Mouse (Mus musculus) kidney, adult 8-10 months (tissue): Measurements from ENCODE around the gene Eif4e2.

ENCODE experiments used
- DNase-seq, 2 experiments: peaks; one replicate each; pipeline ENCODE4 v3.0.0; 2022

Eif4e2 gene

DNA sequence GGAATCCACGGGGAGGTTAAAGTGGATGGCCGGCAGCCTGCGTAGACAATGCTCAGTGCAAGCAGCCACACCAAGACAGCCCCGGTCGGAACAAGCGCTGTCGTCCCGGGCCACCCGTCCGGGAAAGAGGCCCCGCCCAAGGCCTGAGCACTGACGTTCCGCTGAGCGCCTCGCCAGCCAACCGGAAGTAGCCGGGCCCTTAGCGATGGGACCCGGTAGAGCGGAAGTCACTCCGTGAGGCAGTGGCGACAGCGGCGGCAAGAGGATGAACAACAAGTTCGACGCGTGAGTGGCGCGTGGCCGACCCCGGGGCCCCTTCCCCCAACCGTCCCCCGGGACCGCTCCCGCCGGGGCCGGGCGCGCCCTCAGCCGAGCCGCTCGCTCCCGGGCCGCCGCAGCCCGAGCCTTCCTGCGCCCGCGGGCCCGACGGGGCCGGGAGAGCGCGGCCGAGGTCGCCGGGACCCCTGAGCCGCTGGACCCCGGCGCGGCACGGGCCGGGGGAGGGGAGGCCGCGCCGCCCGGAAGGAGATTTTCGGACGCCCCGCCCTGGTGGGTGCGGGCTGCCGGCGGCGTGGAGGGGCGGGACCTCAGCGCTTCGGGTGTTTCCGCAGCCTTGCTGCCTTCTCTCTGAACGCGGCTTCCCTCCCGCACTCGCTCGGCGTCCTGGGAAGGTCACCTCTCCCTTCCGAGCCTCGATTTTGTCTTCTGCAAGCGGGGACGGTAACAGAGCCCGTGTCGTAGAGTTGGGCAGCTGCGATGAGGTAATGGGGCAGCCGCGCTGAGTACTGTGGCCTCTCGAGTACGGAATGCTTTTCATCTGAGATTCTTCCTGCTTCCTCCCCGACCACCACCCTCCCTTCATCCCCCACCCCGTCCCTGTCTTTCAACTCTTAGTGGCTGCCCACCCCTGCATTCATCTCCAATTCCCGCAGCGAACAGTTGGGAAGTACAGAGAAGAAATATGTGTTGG is at the start of gene Eif4e2:
Gene Eif4e2 (plus strand): TSS at position 180 of the 970 bp plus-strand sequence.
- peak; percentile 92 to 94 for DNase-seq

DNA sequence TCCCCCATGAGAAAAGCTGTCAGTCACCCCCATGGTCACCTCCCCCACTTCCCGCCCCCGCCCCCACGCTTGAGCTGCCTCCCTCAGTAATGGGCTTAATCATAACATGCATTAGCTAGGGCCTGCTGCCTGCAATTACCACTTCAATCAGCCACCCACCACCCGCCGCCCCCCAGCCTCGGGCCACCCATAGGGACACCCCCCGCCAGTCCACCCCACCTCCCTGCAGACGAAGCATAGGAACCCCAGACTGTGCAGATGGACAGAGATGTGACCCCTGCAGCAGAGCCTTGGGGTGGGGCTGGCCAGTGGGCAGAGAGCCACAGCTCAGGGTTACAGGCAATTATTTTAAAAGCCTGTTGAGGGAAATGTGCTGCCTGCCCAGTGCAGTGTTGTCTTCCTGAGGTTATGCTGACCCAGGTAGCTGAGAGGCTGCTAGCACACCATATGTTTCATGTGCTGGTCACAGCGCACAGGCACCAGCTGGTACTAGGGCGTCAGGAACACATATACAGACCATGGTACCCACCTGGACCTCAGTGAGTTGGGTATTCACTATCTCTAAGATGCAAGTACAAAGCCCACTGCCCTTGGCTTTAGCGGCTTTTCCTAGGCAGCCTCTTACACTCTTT is 49.4 kb upstream of the Eif4e2 start:
- DNase-seq: no peak

DNA sequence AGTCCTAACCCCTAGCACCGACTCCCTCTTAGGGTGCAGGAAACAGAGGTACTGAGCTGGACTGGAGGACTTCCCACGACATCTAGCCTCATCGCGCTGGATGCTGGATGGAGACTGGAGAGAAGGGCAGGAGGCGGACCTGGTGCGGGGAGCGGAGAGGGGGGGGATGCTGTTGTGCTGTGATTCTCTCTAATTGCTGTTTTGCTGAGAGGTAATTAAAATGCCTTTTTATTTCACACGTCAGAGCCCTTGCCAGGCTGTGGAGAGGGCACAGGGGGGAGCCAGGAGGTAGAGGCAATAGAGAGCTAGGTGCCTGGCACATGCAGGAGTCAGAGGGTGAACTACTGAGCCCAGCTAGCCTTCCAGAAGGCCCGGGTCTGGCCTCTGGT is 48.9 kb upstream of the Eif4e2 start:
- DNase-seq: no peak

DNA sequence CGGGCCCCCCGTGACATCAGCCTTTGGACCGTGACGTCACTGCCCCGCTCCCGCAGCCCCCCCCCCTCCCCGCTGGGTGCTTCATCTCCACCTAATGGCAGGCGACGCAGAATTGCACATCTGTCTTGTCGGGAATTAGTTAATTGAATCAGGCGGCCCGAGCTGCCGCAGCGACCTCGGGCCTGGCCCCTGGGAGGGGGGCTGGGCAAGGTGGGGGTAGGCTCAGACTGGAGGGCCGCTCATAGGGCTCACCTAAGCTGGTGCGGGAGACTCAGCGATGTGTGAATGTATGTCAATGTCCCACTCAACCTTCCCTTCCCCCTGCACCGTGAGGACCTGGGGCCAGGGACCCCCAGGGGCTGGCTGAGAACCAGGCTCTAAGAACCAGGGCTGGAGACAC is 43.3 kb upstream of the Eif4e2 start:
- no peak for DNase-seq

DNA sequence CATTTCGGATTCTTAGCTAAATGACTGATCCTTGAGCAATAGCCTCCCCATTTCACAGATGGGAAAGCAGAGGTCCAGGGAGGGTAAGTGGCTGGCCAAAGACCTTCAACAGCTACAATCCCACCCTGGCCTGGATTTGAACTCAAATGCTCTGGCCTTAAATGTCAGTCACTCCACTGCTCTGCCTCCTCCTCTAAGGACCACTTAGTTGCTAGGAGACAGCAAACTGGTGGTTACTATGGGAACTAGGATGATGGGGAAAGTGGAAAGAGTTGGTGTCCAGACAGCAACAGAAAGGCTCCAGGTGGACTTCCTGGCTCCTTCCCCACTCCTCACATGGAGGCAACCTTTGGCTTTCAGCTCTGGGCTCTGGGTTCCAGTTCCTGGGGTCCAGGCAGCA is 42.4 kb upstream of the Eif4e2 start:
- DNase-seq: no peak

DNA sequence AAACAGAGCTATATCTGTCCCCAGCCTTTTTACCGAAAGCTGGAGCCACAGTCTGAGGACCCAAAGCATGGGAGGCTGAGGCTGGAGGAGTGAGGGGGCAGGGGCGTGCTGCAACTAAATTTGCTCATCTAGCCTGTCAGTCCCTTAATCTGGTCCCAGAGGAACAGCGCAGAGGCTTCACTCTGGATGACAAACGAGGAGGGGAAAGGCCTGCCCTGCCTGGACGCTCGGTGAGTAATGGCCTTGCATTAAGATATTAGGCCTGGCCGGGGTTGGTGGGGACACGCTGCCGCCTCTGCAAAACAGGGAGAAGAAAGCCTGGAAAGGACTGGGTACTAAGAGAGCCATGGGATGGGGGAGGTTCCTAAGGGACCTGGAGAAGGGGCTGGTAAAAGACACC is 41.4 kb upstream of the Eif4e2 start:
- DNase-seq: no peak

DNA sequence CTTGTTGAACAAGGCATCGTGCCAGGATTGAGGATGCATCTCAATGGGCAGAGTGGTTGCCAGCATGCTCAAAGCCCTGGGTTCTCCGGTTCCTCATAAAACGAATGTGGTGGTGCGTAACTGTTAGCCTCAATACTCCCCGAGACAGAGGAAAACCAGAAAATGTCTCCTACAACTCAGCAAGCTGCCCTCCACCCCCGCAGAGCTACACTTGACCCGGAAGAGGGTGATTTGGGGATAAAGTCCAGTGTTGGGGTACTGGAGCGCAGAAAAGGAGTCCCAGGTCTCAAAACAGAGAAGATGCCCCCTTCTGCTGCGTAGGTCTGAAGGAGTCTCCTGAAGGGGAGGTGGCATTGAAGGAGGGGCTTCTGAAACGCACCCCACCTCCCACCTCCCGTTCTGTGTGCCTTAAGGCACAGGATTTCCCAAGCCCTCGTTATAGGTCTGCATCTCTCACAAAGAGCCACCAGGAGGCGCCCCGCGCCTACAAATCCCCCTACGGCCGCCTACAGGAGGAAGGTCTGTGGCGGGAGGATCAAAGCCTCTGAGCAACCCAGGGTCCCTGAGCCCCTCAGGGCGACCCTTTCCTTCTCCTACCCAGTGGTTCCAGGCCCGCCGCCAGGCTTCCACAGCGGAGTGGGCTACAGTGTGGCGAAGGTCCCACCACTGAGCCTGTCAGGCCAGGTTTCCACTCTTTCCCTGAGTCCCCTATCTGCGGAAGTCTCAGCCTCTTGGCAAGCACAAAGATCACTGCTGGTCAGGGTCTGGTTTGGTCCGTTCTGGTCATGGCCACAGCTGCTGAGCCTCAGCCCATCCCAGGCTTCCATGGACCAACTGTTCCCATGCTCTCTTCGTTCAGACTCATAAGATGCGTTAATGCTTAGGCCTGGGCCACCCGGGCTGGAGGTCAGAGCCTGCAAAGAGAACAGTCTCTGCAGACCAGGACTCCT is 39.4 kb upstream of the Eif4e2 start:
- DNase-seq: peak; percentile 59 to 72

DNA sequence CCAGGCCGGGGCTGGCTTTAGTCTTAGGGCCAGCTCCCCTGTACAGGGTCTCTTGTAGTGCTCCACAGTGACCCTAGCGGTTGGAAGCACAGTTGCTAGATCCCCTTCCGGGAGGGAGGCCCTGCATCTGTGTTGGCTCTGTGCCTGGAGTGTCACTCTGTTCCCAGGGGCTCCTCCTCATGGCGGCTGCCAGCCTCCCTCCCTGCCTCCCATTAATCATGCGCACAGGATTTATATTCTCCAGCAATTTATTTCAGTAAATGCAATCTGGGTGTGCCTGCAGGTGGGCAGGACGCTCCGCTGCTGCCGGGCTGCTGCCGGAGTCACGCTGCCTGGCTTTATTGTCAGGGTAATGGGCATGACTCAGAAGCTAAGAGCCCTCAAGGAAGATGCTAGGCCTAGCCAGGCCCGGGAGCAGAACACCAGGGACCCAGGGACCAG is 37.8 kb upstream of the Eif4e2 start:
- no peak for DNase-seq

DNA sequence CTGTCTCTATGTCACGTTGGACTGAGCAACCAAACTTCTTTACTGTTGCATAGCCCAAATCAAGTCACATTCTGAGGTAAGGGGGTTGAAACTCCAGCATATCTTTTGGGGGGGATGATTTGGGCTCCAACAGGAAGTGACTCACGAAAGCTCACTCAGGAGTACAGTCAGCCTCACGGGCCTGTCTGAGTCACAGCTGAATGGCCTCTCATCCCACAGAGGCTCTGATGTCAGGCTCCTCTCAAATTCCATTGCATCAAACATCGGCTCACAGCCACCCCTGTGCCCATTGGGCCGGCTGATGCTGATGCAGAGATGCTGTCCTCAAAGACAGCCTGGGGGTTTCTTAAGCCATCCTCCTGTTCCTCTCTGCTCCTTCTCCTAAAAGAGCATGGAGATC is 32.8 kb upstream of the Eif4e2 start:
- DNase-seq: no peak

DNA sequence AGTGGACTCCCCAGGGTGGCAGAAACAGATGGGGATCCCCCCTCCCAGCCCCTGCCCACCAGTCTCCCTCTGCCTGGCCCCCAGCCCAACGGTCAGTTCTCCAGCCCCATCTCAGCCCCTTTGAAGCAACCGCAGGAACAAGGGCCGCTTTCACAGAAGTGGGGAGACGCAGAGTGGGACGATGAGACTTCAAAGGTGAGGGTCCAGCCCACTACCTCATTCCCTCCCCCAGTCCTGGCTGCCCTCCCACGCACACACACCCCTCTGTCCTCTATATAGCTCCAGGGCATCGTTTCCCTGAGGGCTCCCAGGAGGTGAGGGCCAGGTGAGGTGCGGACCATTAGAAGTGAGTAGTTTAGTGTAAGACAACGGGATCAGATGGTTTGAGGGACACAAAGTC is 30.7 kb upstream of the Eif4e2 start, which contains the start of gene Prss56:
Gene Prss56 (plus strand): TSS at position 301 of the 400 bp plus-strand sequence.
- no peak for DNase-seq

DNA sequence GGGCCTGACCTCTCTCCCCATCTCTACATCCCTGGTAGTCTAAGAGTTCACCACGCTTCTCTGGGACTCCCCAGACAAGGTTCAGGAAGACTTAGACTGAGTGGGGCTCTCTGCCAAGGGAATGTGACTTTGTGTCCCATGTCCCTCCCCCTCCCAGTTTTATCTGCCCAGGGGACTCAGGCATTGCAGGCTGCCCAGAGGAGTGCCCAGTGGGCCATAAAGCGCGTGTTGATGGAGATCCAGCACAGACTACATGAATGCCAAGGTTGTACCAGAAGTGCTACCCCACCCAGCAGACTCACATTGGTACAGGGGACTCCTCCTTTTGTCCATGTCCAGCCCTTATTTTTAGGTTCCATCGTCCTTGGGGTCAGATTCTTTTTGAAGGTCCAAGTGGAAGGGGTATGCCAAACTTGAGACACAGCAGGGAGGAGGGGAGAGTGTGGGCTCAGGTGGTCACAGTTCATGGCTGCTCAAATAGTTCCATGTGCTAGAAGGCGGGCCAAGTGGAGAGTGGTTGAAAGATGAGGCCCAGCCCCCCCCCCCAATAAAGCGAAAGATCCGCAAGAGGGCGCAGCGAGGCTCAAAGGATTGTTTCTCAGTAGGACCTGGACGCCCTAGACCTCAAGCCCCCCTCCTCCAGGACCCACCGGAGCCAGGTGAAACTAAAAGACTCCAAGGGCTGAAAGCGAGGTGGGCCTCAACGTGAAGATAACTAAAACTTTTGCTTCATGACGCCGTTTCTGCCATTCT is 29.5 kb upstream of the Eif4e2 start:
- no peak for DNase-seq

DNA sequence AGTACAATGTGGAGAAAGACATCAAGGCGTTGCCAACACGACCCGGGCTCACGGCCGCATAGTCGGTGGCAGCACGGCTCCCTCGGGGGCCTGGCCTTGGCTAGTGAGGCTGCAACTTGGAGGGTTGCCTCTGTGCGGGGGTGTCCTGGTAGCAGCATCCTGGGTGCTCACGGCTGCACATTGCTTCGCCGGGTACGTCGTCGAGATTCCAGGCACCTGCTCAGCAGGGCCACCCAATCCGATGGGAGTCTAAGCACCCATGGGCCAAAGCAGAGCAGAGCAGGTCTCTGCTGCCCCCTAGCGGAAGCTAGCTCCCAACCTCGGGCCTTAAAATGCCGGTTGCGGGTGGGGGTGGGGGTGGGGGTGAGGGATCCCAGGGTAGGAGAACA is 29.0 kb upstream of the Eif4e2 start:
- peak; percentile 49 to 76 for DNase-seq

DNA sequence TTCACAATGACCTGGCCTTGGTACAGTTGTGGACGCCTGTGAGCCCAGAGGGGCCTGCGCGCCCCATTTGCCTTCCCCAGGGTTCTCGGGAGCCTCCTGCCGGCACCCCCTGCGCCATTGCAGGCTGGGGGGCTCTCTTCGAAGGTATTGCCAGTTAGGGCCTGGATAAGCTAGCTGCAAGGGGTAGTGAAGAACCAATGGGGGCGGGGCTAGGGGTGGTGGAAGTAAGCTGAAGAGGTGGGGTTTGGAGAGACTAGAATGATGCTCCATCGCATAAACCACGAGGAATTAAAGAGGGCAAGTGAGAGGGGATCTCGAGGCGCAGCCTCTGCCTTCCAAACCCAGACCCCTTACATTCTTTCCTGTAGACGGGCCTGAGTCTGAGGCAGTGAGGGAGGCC is 28.2 kb upstream of the Eif4e2 start:
- no peak for DNase-seq

DNA sequence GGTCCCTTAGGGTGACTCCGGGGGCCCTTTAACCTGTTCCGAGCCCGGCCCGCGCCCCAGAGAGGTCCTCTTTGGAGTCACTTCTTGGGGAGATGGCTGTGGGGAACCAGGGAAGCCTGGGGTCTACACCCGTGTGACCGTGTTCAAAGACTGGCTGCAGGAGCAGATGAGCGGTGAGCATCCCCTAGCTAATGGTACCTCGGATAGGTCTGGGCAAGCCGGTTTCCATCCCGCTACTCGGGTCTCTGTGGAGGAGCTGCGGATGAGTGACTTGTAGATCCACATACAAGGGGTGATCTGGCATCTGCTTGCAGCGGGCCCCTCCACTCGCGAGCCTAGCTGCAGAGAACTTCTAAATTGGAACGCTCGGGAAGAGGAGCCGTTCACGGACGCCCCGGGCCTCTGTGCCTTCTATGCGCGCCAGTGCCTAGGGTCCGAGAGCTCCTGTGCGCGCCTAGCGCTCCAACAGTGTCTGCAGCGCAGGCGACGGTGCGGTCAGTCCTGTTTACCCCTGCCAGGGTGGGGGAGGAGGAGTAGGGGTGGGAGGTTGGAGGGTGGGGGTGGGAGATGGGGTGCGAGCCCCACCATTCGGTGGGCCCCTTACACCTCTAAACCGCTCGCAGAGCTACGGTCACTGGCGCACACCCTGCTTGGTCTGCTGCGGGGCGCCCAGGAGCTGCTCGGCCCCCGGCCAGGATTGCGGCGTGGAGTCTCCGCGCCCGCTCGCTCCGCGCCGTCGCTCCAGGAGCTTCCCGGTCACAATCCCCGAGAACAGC is 27.3 kb upstream of the Eif4e2 start:
- no peak for DNase-seq

DNA sequence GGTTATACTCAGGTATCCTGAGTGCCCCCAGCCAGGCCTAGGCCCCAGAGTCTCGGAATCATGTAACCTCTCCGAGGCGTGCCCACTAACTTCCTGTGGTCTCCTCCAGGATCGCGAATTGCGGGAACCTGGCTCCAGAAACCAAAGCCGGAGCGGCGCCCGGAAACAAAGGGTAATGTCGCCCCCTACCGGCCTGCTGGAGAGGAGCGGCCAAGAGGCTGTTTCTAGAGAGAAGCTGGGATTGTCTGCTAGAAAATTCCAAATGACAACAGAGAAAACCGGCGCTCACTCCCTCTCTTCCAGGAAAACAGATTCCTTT is 26.7 kb upstream of the Eif4e2 start:
- peak; percentile 28 to 65 for DNase-seq

DNA sequence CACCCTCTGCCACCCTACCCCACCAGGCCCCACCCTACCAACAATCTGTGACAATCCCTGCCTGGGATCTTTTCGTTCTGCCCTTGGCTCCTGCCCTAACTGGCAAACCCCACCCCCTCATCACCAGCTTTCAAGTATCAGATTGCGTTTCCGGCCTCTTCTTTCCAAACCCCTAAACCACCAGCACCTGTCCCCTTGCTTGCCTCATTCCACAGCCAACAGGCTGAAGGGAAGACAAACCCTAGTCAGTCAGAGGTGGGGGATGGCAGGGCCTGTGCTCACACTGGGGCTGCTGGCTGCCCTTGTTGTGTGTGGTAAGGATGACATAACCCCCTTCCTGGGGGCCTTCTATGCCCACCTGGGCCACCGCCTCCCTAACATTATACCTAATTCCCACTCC is 23.3 kb upstream of the Eif4e2 start, which contains the start of gene Chrnd:
Gene Chrnd (plus strand): TSS at position 179 of the 400 bp plus-strand sequence.
- no peak for DNase-seq

DNA sequence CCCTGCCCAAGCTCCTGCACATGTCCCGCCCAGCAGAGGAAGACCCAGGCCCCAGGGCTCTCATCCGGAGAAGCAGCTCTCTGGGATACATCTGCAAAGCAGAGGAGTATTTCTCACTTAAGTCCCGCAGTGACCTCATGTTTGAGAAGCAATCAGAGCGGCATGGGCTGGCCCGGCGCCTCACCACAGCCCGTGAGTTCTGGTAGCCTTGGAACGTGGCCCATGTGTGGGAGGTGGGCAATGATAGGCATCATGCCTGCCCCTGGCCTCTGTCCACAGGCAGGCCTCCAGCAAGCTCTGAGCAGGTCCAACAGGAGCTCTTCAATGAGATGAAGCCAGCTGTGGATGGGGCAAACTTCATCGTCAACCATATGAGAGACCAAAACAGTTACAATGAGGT is 16.4 kb upstream of the Eif4e2 start:
- DNase-seq: no peak

DNA sequence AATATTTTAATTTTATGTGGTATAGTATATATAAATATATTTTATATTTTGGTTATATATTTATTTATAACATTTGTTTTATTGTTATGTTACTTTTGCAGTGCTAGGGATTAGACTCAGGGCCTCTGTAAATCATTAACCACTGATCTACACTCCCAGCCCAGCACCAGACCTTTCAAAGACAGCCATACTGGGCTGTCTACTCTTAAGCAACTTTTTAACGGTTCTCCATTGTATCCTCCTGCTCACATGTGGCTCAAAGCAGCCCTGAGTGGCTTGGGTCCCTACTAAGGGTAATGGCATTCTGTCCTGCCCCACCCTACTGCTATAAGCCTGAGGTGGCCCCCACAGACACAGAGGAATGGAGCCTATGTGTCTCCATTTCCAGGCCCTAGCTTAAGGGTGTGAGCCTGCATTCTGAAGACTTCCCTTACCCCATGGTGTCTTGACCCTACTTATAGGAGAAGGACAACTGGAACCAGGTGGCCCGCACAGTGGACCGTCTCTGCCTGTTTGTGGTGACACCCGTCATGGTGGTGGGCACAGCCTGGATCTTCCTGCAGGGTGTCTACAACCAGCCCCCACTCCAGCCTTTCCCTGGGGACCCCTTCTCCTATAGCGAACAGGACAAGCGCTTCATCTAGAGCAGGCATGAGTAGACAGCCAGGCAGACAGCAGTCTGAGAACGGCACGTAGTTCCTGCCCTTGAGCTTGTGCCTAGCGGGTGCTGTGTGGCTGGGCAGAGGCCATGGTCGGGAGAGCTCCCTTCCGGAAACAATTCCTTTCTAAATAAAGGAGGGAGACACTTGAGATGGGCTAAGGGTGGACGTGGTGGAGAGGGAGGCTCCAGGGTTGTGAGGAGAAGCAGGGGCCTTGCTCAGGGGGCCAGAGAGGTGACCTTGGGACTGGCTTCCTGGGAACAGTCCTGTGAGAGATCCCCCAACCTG is 15.3 kb upstream of the Eif4e2 start:
- DNase-seq: no peak

DNA sequence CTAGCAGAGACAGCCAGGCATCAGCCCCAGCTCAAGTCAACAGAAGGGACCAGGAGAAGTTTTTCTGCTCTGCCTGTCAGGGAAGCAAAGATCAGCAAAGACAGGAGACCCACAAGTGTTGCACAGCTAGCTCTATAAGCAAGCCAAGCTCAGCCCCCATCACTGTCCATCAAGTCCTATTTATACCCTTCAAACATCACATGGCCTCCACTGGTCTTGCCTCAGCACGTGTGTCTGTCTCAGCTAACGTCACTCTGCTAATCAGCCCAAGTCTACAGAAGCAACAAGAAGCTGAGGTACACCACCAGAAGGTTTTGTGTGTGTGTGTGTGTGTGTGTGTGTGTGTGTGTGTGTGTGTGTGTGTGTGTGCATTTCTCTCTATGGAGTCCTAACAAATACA is 12.9 kb upstream of the Eif4e2 start:
- DNase-seq: no peak

DNA sequence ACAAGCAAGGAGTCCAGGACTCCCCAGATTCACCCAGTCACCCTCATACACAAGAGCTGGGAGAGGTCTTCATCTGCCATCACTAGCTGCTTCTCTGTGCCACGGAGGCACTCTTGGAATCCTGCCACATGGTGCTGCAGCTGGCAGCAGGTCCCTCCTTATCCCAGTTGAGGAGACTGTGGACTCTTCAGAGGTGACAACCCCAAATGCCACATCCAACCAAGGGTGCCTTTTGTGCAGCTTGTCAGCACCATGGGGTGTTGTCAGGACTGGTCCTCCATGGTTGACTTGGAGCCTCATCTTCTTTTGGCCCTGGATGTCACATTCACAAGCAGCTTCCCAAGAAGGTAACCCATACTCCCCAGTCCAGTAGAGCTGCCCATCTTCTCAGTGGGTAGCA is 11.9 kb upstream of the Eif4e2 start:
- no peak for DNase-seq
